Mouse (Mus musculus): ENCODE results near the gene Baz1a.
A peak's percentile ranks its signal among the peaks of the same experiment; 100 is the strongest.
"Not testable (repeated sequence)": the region's sequence is repeated elsewhere in the genome, so short reads cannot be mapped to it uniquely, and the experiment has no call there.

Gene Baz1a

GRCm38 (mm10) chr12:54980939-54981338 is 33.2 kb downstream of the Baz1a start:
- DNase-seq (ENCODE audit: low spot score in 2 of 2), result no peak

- DNase-seq (ENCODE audit: low spot score in 2 of 2), result peak in 1 of 2 experiments; percentile 36
Measured at GRCm38 (mm10) chr12:54980532-54980931, 33.6 kb downstream of the Baz1a start.

GRCm38 (mm10) chr12:54969033-54969432 is 45.1 kb downstream of the Baz1a start:
- no peak for DNase-seq (ENCODE audit: low spot score in 2 of 2)

GRCm38 (mm10) chr12:54965532-54966160 is 48.5 kb downstream of the Baz1a start:
- no peak for DNase-seq (ENCODE audit: low spot score in 2 of 2)

GRCm38 (mm10) chr12:54959569-54959968 is 54.6 kb downstream of the Baz1a start:
- DNase-seq (ENCODE audit: low spot score in 2 of 2), result no peak

- no peak for DNase-seq (ENCODE audit: low spot score in 2 of 2)
Measured at GRCm38 (mm10) chr12:54956974-54957373, 57.2 kb downstream of the Baz1a start.

GRCm38 (mm10) chr12:54956457-54956856 is 57.7 kb downstream of the Baz1a start:
- no peak for DNase-seq (ENCODE audit: low spot score in 2 of 2)

- DNase-seq (ENCODE audit: low spot score in 2 of 2), result no peak
Measured at GRCm38 (mm10) chr12:54946116-54946515, 68.0 kb downstream of the Baz1a start.

GRCm38 (mm10) chr12:54942586-54943157 is 71.5 kb downstream of the Baz1a start:
- DNase-seq (ENCODE audit: low spot score in 2 of 2), result not testable (repeated sequence)

- not testable (repeated sequence) for DNase-seq (ENCODE audit: low spot score in 2 of 2)
Measured at GRCm38 (mm10) chr12:54937581-54938343, 76.4 kb downstream of the Baz1a start.

- no peak for DNase-seq (ENCODE audit: low spot score in 2 of 2)
Measured at GRCm38 (mm10) chr12:54910387-54910786, 103.8 kb downstream of the Baz1a start.

GRCm38 (mm10) chr12:54892559-54892958 is 121.6 kb downstream of the Baz1a start:
- not testable (repeated sequence) for DNase-seq (ENCODE audit: low spot score in 2 of 2)

- no peak for DNase-seq (ENCODE audit: low spot score in 2 of 2)
Measured at GRCm38 (mm10) chr12:54890426-54890825, 123.7 kb downstream of the Baz1a start.

- no peak for DNase-seq (ENCODE audit: low spot score in 2 of 2)
Measured at GRCm38 (mm10) chr12:54887580-54888127, 126.5 kb downstream of the Baz1a start.

GRCm38 (mm10) chr12:54879630-54880029 is 134.5 kb downstream of the Baz1a start:
- DNase-seq (ENCODE audit: low spot score in 2 of 2), result peak; percentile 44 to 79

- DNase-seq (ENCODE audit: low spot score in 2 of 2), result no peak
Measured at GRCm38 (mm10) chr12:54879211-54879610, 134.9 kb downstream of the Baz1a start.

GRCm38 (mm10) chr12:54877875-54878274 is 136.3 kb downstream of the Baz1a start:
- no peak for DNase-seq (ENCODE audit: low spot score in 2 of 2)

- DNase-seq (ENCODE audit: low spot score in 2 of 2), result no peak
Measured at GRCm38 (mm10) chr12:54876879-54877278, 137.3 kb downstream of the Baz1a start.

GRCm38 (mm10) chr12:54874711-54875110 is 139.4 kb downstream of the Baz1a start:
- no peak for DNase-seq (ENCODE audit: low spot score in 2 of 2)

- peak; percentile 78 to 86 for DNase-seq (ENCODE audit: low spot score in 2 of 2)
Measured at GRCm38 (mm10) chr12:54862606-54863535, 151.3 kb downstream of the Baz1a start, which contains the start of gene Cfl2. TSS of gene Cfl2 (minus strand) at chr12:54862877.

GRCm38 (mm10) chr12:54861991-54862605 is 152.1 kb downstream of the Baz1a start:
- DNase-seq (ENCODE audit: low spot score in 2 of 2), result peak in 1 of 2 experiments; percentile 55
